Mouse (Mus musculus) G1E (cell line): ENCODE measurements around the gene Gab2. TPM values are rescaled to one million over a fixed set of nuclear protein-coding genes. Genes with fewer than 3 reads are reported as not detected.

ENCODE experiments used
- ATAC-seq: 2 replicates; pipeline ENCODE4 v1.8.0; 2016; ENCODE audit warnings: mild to moderate bottlenecking; ENCODE audit not compliant: insufficient number of reproducible peaks, poor library complexity, low FRiP score, severe bottlenecking; ENCODE audit errors: extremely low read depth
- DNase-seq: peaks from one replicate; pipeline ENCODE4 v3.0.0; 2012; ENCODE audit warnings: low spot score
- H3K27me3 ChIP-seq: 2 replicates; pipeline ENCODE4 v1.6.1; 2012; ENCODE audit warnings: mild to moderate bottlenecking, low read length, inconsistent platforms; ENCODE audit not compliant: insufficient read depth
- H3K36me3 ChIP-seq: replicated peaks from 2 replicates; pipeline ENCODE3; 2012; ENCODE audit warnings: mild to moderate bottlenecking, inconsistent platforms
- H3K4me1 ChIP-seq: 2 replicates; pipeline ENCODE4 v1.6.1; 2012; ENCODE audit warnings: low read depth, low read length, inconsistent platforms, mixed read lengths; ENCODE audit not compliant: insufficient read depth
- H3K4me3 ChIP-seq: 2 replicates; pipeline ENCODE4 v1.5.1; 2012; ENCODE audit warnings: low read depth, mild to moderate bottlenecking, inconsistent platforms, low read length, moderate library complexity, mixed read lengths
- H3K9me3 ChIP-seq: replicated peaks from 2 replicates; pipeline ENCODE4 v1.6.1; 2012; ENCODE audit warnings: inconsistent platforms
- CTCF ChIP-seq: IDR thresholded peaks from 2 replicates; pipeline ENCODE4 v1.5.1; 2012; ENCODE audit warnings: low read depth, low read length, inconsistent platforms, mixed read lengths
- GATA1 ChIP-seq: IDR thresholded peaks from 2 replicates; pipeline ENCODE4 v1.6.1; 2012; ENCODE audit warnings: borderline replicate concordance, low read length, inconsistent platforms, mixed read lengths
- GATA2 ChIP-seq: IDR thresholded peaks from 2 replicates; pipeline ENCODE4 v1.6.1; 2012; ENCODE audit warnings: low read depth, low read length, inconsistent platforms, borderline replicate concordance
- POLR2AphosphoS5 ChIP-seq: IDR thresholded peaks from 2 replicates; pipeline ENCODE4 v1.6.1; 2012; ENCODE audit warnings: low read depth, low read length, inconsistent platforms; ENCODE audit not compliant: insufficient replicate concordance
- TAL1 ChIP-seq: conservative IDR thresholded peaks from 2 replicates; pipeline ENCODE4 v1.6.1; 2012; ENCODE audit warnings: low read depth, low read length, inconsistent platforms, mixed read lengths
- polyA plus RNA-seq: library from polyadenylated mRNA; stranded (reverse); fragments of >175 nt; gene quantifications from 2 replicates; pipeline ENCODE4 v1.2.3, GENCODE M21; 2012
- total RNA-seq, 2 experiments: library from RNA; stranded (forward) in 1 of 2; stranded (reverse) in 1 of 2; fragments of 200-1000 nt in 1 of 2; fragments of >200 nt in 1 of 2; fragmentation: Nextera tagmentation in 1 of 2; gene quantifications; 2 replicates each; pipeline ENCODE4 v1.2.3; 2014 to 2017

The Gab2 gene
- total and polyA plus RNA-seq, 3 experiments: 13.2 to 80.3 (median 22.7) TPM

DNA sequence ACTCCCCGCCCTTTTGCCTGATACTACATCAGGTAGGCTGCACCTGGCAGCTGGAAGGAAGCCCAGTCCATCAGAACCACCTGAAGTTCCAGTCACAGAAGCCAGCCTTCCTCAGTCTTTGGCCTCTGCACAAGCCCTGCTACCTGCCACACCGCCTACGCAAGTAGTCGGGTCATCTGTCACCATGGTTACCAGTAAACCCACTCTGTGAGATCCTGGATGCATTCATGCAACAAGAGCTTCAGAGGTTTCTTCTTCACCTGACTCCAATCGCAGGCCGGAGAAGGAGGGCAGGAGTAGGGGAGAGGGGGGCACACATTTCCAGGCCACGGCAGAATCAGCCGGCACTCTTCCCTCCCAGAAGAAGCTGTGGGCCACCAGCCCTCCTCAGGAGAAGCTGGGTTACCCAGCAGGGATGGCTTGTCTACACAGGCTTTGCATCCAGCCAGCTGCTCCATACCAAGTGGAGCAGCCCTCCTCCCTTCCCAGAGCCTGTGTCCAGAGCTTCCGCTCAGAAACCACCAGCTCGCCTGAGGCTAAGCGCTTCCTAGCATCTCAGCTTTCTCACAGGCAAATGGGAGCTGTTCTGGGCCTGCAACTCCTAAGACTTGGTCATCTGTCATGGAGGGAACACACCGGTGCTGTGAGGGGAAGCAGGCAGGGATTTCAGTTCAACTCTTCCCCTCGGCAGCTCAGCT is 247.7 kb downstream of the Gab2 start:
- Histone ChIP-seq H3K4me1 (peaks cover 32% of the 10 kb centered on the region), H3K9me3 (peaks cover 9% of the 10 kb centered on the region), H3K36me3 (no peaks in the 10 kb centered on the region), H3K27me3 (peaks cover 54% of the 10 kb centered on the region), H3K4me3 (no peak overlapping the region)
- DNase-seq: no peak
- no peak for TF ChIP-seq POLR2AphosphoS5
- TF ChIP-seq GATA1: no peak
- TF ChIP-seq TAL1: no peak
- TF ChIP-seq GATA2: no peak
- TF ChIP-seq CTCF: no peak
- no peak for ATAC-seq

GRCm38 (mm10) chr7:97329676-97330075 is 248.3 kb downstream of the Gab2 start:
- peaks cover 52% of the 10 kb centered on the region for H3K27me3 ChIP-seq
- ATAC-seq (no peak), DNase-seq (no peak)
- no peak overlapping the region for H3K4me3 ChIP-seq
- no peaks in the 10 kb centered on the region for H3K36me3 ChIP-seq
- H3K9me3 ChIP-seq: peaks cover 9% of the 10 kb centered on the region
- H3K4me1 ChIP-seq: peaks cover 32% of the 10 kb centered on the region
- no peak for TF ChIP-seq POLR2AphosphoS5

DNA sequence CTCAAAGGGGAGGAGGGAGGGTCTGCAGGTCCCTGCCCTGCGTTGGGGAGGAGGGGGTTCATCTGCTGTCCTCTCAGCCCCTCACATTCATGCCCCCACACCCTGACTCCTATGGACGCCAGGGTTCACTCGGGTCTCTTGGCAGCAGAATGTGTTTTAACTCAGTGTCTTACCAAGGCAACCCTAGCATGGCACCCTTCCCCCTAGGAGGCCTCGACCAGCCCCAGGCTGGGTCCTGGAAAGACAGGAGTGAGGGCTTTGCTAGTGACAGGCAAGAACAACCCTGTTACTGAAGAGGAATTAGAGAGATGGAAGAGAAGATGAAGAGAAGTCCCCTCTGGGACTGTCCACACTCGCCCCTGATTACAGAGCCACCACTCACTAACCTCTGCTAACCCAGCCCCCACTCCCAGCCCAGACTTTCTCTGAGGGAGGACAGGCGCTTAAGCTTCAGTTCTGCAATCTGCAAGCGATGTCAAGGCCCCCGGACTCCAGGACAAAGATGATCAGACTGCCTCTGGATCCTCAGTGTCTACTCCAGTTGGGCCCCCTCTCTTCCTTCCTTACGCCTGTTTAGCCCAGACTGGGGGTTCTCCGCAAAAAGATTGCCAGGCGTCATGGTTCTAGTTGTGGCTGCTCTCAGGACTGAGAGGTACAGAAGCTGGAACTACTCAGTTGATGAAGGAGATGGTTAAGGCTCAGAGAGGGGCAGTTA is 249.7 kb downstream of the Gab2 start:
- no peaks in the 10 kb centered on the region for H3K36me3 ChIP-seq
- H3K9me3 ChIP-seq: no peaks in the 10 kb centered on the region
- TF ChIP-seq POLR2AphosphoS5 (no peak), TAL1 (no peak), CTCF (no peak), GATA1 (no peak), GATA2 (no peak)
- ATAC-seq: no peak
- peak overlapping the region; percentile 84; the same call in 1 of the 2 replicates for H3K4me3 ChIP-seq
- H3K27me3 ChIP-seq: peaks cover 44% of the 10 kb centered on the region
- no peak for DNase-seq
- peaks cover 36% of the 10 kb centered on the region for H3K4me1 ChIP-seq

GRCm38 (mm10) chr7:97331726-97332666 is 250.6 kb downstream of the Gab2 start, which contains the start of the genes Usp35 and Kctd21:
TSS of gene Usp35 (minus strand) at chr7:97332020.
TSS of gene Kctd21 (plus strand) at chr7:97332327.
- H3K27me3 ChIP-seq: peaks cover 40% of the 10 kb centered on the region
- TF ChIP-seq POLR2AphosphoS5 (no peak), CTCF (no peak), TAL1 (no peak)
- peak; percentile 90 for ATAC-seq
- no peaks in the 10 kb centered on the region for H3K9me3 ChIP-seq
- peaks cover 44% of the 10 kb centered on the region for H3K4me1 ChIP-seq
- peak within 1 kb of the TSS; percentile 84 for H3K4me3 ChIP-seq
- peak; percentile 96 for DNase-seq
- no peaks in the 10 kb centered on the region for H3K36me3 ChIP-seq

- no peak for DNase-seq
- Histone ChIP-seq H3K4me3 (peak overlapping the region; percentile 84), H3K4me1 (peaks cover 44% of the 10 kb centered on the region), H3K36me3 (no peaks in the 10 kb centered on the region), H3K27me3 (peaks cover 34% of the 10 kb centered on the region), H3K9me3 (no peaks in the 10 kb centered on the region)
- no peak for ATAC-seq
- no peak for TF ChIP-seq TAL1
- no peak for TF ChIP-seq POLR2AphosphoS5
- TF ChIP-seq GATA1: no peak
- TF ChIP-seq GATA2: no peak
- no peak for TF ChIP-seq CTCF
Observed at GRCm38 (mm10) chr7:97332667-97333041, 251.3 kb downstream of the Gab2 start.

- Histone ChIP-seq H3K27me3 (peaks cover 30% of the 10 kb centered on the region), H3K9me3 (no peaks in the 10 kb centered on the region), H3K36me3 (no peaks in the 10 kb centered on the region), H3K4me1 (peaks cover 47% of the 10 kb centered on the region), H3K4me3 (peak overlapping the region; percentile 84; the same call in 1 of the 2 replicates)
- ATAC-seq: no peak
- TF ChIP-seq GATA2 (no peak), CTCF (no peak), GATA1 (no peak), TAL1 (no peak), POLR2AphosphoS5 (no peak)
- no peak for DNase-seq
Observed at GRCm38 (mm10) chr7:97333113-97333898, 251.9 kb downstream of the Gab2 start.
